Mouse (Mus musculus): ENCODE measurements around the gene Yju2. TPM values are rescaled to one million over a fixed set of nuclear protein-coding genes. Genes with fewer than 3 reads are reported as not detected.

The Yju2 gene
- polyA plus RNA-seq, 1 experiment from 2014 or later: 18.9 TPM

DNA sequence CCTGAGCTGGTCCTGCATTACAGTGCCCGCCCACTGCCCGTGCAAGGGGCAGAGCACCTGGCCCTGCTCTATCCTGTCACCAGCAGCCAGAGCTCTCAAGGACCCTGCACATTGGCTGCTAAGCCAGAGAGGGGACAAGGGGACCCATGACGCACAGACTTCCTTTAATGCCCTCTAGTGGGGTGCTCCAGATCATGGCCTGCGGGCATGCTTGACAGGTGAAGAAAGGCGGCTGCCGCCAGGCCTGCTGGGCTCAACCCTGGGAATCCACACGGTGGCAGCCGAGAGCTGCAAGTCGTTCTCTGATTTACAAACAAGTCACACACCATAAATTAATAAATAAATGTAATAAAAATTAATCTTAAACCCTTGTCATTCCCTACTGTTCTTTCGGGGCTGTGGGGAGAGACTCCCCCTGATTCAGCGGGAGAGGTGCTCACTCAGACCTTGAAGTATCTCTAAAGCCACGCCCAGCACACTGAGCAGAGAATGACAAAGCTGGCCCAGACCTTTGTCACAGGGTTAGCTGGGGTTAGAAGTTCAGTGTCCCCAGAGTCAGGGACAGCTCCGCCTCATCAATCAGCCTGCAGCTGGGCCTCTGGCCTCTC lies 17.5 kb downstream of the Yju2 start:
- ATAC-seq (replicated peaks; ENCODE audit: insufficient number of reproducible peaks, low FRiP score, low TSS enrichment, low read depth): peak; percentile 64; the same call in 1 of the 2 replicates
- H3K27ac ChIP-seq (replicated peaks; ENCODE audit: low read depth, low read length): no peak overlapping the region

GRCm38 (mm10) chr17:55977301-55977700 lies 18.4 kb downstream of the Yju2 start:
- no peak overlapping the region for H3K27ac ChIP-seq (replicated peaks; ENCODE audit: low read depth, low read length)

More for the DNA sequence above, 17.5 kb downstream of the Yju2 start:
- 17% methylated on average over 13 of the region's 13 CpGs for WGBS
- Histone ChIP-seq H3K9me3 (replicated peaks; ENCODE audit: control insufficient read depth, low read length) (no peaks in the 10 kb centered on the region), H3K27me3 (ENCODE audit: control insufficient read depth, insufficient read depth, low read length) (peaks cover 2% of the 10 kb centered on the region; the same call in 1 of the 2 replicates), H3K4me3 (ENCODE audit: low read depth, low read length) (no peak overlapping the region), H3K36me3 (replicated peaks; ENCODE audit: control insufficient read depth, insufficient read depth, low read depth, low read length) (no peaks in the 10 kb centered on the region), H3K4me2 (ENCODE audit: low read depth, low read length) (no peak overlapping the region), H3K4me1 (ENCODE audit: control insufficient read depth, insufficient read depth, low read length) (no peaks in the 10 kb centered on the region; the same call in 1 of the 2 replicates), H3K9ac (replicated peaks; ENCODE audit: low read length) (no peak overlapping the region)
- DNase-seq (ENCODE audit: low spot score): peak; percentile 78

GRCm38 (mm10) chr17:55986030-55986961 lies 27.4 kb downstream of the Yju2 start, which contains the start of gene Fsd1:
Fsd1 (plus strand) TSS chr17:55986509.
- Histone ChIP-seq H3K27me3 (ENCODE audit: control insufficient read depth, insufficient read depth, low read length) (no peaks in the 10 kb centered on the region), H3K36me3 (replicated peaks; ENCODE audit: control insufficient read depth, insufficient read depth, low read depth, low read length) (no peaks in the 10 kb centered on the region), H3K9ac (replicated peaks; ENCODE audit: low read length) (peak within 1 kb of the TSS; percentile 78), H3K4me1 (ENCODE audit: control insufficient read depth, insufficient read depth, low read length) (no peaks in the 10 kb centered on the region), H3K9me3 (replicated peaks; ENCODE audit: control insufficient read depth, low read length) (no peaks in the 10 kb centered on the region), H3K4me2 (ENCODE audit: low read depth, low read length) (peak within 1 kb of the TSS; percentile 54), H3K4me3 (ENCODE audit: low read depth, low read length) (peak within 1 kb of the TSS; percentile 67), H3K27ac (replicated peaks; ENCODE audit: low read depth, low read length) (no peak within 1 kb of the TSS)
- ATAC-seq (replicated peaks; ENCODE audit: insufficient number of reproducible peaks, low FRiP score, low TSS enrichment, low read depth) (peak; percentile 74), DNase-seq (ENCODE audit: low spot score) (peak; percentile 84)
- WGBS: 9% methylated on average over 33 of the region's 35 CpGs

More at GRCm38 (mm10) chr17:55977301-55977700, 18.4 kb downstream of the Yju2 start:
- no peak overlapping the region for H3K4me2 ChIP-seq (ENCODE audit: low read depth, low read length)
- DNase-seq (ENCODE audit: low spot score) (no peak), ATAC-seq (replicated peaks; ENCODE audit: insufficient number of reproducible peaks, low FRiP score, low TSS enrichment, low read depth) (no peak)
- H3K36me3 ChIP-seq (replicated peaks; ENCODE audit: control insufficient read depth, insufficient read depth, low read depth, low read length): no peaks in the 10 kb centered on the region
- no peaks in the 10 kb centered on the region; the same call in 1 of the 2 replicates for H3K27me3 ChIP-seq (ENCODE audit: control insufficient read depth, insufficient read depth, low read length)
- WGBS: 54% methylated on average over 3 of the region's 3 CpGs
- H3K4me3 ChIP-seq (ENCODE audit: low read depth, low read length): no peak overlapping the region
- H3K9me3 ChIP-seq (replicated peaks; ENCODE audit: control insufficient read depth, low read length): no peaks in the 10 kb centered on the region
- no peaks in the 10 kb centered on the region for H3K4me1 ChIP-seq (ENCODE audit: control insufficient read depth, insufficient read depth, low read length)
- no peak overlapping the region; the same call in 1 of the 2 replicates for H3K9ac ChIP-seq (replicated peaks; ENCODE audit: low read length)

GRCm38 (mm10) chr17:55990278-55990898 lies 31.5 kb downstream of the Yju2 start:
- no peak overlapping the region for H3K27ac ChIP-seq (replicated peaks; ENCODE audit: low read depth, low read length)
- no peak overlapping the region for H3K4me2 ChIP-seq (ENCODE audit: low read depth, low read length)
- WGBS: 80% methylated on average over 8 of the region's 8 CpGs
- 0 out of 2 replicates have a peak, but pooled peaks have one; percentile 21 for ATAC-seq (replicated peaks; ENCODE audit: insufficient number of reproducible peaks, low FRiP score, low TSS enrichment, low read depth)
- H3K9me3 ChIP-seq (replicated peaks; ENCODE audit: control insufficient read depth, low read length): no peaks in the 10 kb centered on the region
- DNase-seq (ENCODE audit: low spot score): no peak
- H3K4me1 ChIP-seq (ENCODE audit: control insufficient read depth, insufficient read depth, low read length): no peaks in the 10 kb centered on the region
- no peak overlapping the region for H3K9ac ChIP-seq (replicated peaks; ENCODE audit: low read length)
- H3K27me3 ChIP-seq (ENCODE audit: control insufficient read depth, insufficient read depth, low read length): no peaks in the 10 kb centered on the region
- H3K4me3 ChIP-seq (ENCODE audit: low read depth, low read length): no peak overlapping the region
- H3K36me3 ChIP-seq (replicated peaks; ENCODE audit: control insufficient read depth, insufficient read depth, low read depth, low read length): peaks cover 3% of the 10 kb centered on the region; the same call in 1 of the 2 replicates

DNA sequence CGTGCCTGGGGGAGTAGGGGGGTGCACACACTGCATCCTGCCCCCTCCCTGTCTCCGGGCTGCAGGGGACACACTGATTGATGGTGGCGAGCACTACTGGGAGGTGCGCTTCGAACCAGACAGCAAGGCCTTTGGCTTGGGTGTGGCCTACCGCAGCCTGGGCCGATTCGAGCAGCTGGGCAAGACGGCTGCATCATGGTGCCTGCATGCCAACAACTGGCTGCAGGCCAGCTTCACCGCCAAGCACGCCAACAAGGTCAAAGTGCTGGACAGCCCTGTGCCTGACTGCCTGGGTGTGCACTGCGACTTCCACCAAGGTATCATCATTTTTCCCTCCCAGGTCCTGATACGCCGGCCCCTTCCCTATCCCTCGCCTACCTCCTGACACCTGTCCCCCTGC lies 37.1 kb downstream of the Yju2 start:
- H3K36me3 ChIP-seq (replicated peaks; ENCODE audit: control insufficient read depth, insufficient read depth, low read depth, low read length): peaks cover 3% of the 10 kb centered on the region; the same call in 1 of the 2 replicates
- no peak for ATAC-seq (replicated peaks; ENCODE audit: insufficient number of reproducible peaks, low FRiP score, low TSS enrichment, low read depth)
- H3K9me3 ChIP-seq (replicated peaks; ENCODE audit: control insufficient read depth, low read length): no peaks in the 10 kb centered on the region
- H3K27me3 ChIP-seq (ENCODE audit: control insufficient read depth, insufficient read depth, low read length): peaks cover 3% of the 10 kb centered on the region
- no peaks in the 10 kb centered on the region; the same call in 1 of the 2 replicates for H3K4me1 ChIP-seq (ENCODE audit: control insufficient read depth, insufficient read depth, low read length)
- H3K4me3 ChIP-seq (ENCODE audit: low read depth, low read length): no peak overlapping the region
- DNase-seq (ENCODE audit: low spot score): no peak
- 91% methylated on average over 15 of the region's 15 CpGs for WGBS
- H3K27ac ChIP-seq (replicated peaks; ENCODE audit: low read depth, low read length): no peak overlapping the region
- no peak overlapping the region for H3K9ac ChIP-seq (replicated peaks; ENCODE audit: low read length)
- H3K4me2 ChIP-seq (ENCODE audit: low read depth, low read length): no peak overlapping the region

- no peaks in the 10 kb centered on the region; the same call in 1 of the 2 replicates for H3K4me1 ChIP-seq (ENCODE audit: control insufficient read depth, insufficient read depth, low read length)
- ATAC-seq (replicated peaks; ENCODE audit: insufficient number of reproducible peaks, low FRiP score, low TSS enrichment, low read depth) (peak; percentile 25), DNase-seq (ENCODE audit: low spot score) (peak; percentile 37)
- 7% methylated on average over 30 of the region's 30 CpGs for WGBS
- H3K27ac ChIP-seq (replicated peaks; ENCODE audit: low read depth, low read length): no peak overlapping the region
- no peak overlapping the region; the same call in 1 of the 2 replicates for H3K9ac ChIP-seq (replicated peaks; ENCODE audit: low read length)
- peak overlapping the region; percentile 3 for H3K4me2 ChIP-seq (ENCODE audit: low read depth, low read length)
- H3K36me3 ChIP-seq (replicated peaks; ENCODE audit: control insufficient read depth, insufficient read depth, low read depth, low read length): no peaks in the 10 kb centered on the region
- H3K27me3 ChIP-seq (ENCODE audit: control insufficient read depth, insufficient read depth, low read length): peaks cover 3% of the 10 kb centered on the region
- no peaks in the 10 kb centered on the region for H3K9me3 ChIP-seq (replicated peaks; ENCODE audit: control insufficient read depth, low read length)
- H3K4me3 ChIP-seq (ENCODE audit: low read depth, low read length): peak overlapping the region; percentile 18; the same call in 1 of the 2 replicates
Observed at GRCm38 (mm10) chr17:55999794-56000499, 41.0 kb downstream of the Yju2 start.

DNA sequence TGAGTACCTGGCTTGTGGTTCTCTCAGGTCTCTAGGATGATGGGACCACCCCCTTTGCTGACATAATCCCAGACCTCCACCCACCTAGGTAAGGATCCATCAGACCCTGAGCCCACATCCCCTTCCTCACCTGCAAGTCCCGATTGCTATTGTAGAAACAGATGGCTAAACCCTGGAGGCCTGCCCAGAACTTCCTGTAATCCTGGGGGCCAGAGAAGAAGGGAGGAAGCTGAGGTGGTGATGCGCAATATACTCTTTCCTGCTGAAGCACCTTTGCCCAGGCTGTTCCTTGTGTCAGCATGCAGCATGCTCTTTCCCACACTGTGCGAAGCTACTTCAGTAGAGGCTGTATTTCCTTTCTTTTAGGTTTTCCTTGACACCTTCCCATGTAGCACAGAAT lies 44.1 kb downstream of the Yju2 start:
- 84% methylated on average over 3 of the region's 3 CpGs for WGBS

More for the DNA sequence above, 44.1 kb downstream of the Yju2 start:
- Histone ChIP-seq H3K4me1 (ENCODE audit: control insufficient read depth, insufficient read depth, low read length) (no peaks in the 10 kb centered on the region; the same call in 1 of the 2 replicates), H3K27me3 (ENCODE audit: control insufficient read depth, insufficient read depth, low read length) (peaks cover 3% of the 10 kb centered on the region), H3K36me3 (replicated peaks; ENCODE audit: control insufficient read depth, insufficient read depth, low read depth, low read length) (no peaks in the 10 kb centered on the region), H3K27ac (replicated peaks; ENCODE audit: low read depth, low read length) (no peak overlapping the region), H3K4me2 (ENCODE audit: low read depth, low read length) (no peak overlapping the region), H3K9ac (replicated peaks; ENCODE audit: low read length) (no peak overlapping the region), H3K9me3 (replicated peaks; ENCODE audit: control insufficient read depth, low read length) (no peaks in the 10 kb centered on the region), H3K4me3 (ENCODE audit: low read depth, low read length) (no peak overlapping the region)
- ATAC-seq (replicated peaks; ENCODE audit: insufficient number of reproducible peaks, low FRiP score, low TSS enrichment, low read depth) (no peak), DNase-seq (ENCODE audit: low spot score) (no peak)
